Mouse (Mus musculus) neural tube, embryonic 11.5 days (tissue): ENCODE results near the gene Mnat1. TPM values are rescaled to one million over a fixed set of nuclear protein-coding genes. Genes with fewer than 3 reads are reported as not detected.
"Not testable (repeated sequence)": the region's sequence is repeated elsewhere in the genome, so short reads cannot be mapped to it uniquely, and the experiment has no call there.

ENCODE experiments used
- ATAC-seq: fragments of 200-750 bp; cut with Nextera tagmentation; 2 replicates; pipeline ENCODE4 v1.8.0; 2017; ENCODE audit warnings: moderate number of reproducible peaks, mild to moderate bottlenecking, moderate TSS enrichment, moderate library complexity; ENCODE audit not compliant: insufficient read depth, low FRiP score, low TSS enrichment
- DNase-seq: peaks from one replicate; pipeline ENCODE4 v3.0.0-alpha.2; 2015; ENCODE audit warnings: low spot score
- H3K27ac ChIP-seq: fragments of 300-500 bp; sonication (generic); 2 replicates; pipeline ENCODE4 v1.5.1; 2014; ENCODE audit warnings: low read depth, mild to moderate bottlenecking, low read length
- H3K27me3 ChIP-seq: fragments of 300-500 bp; sonication (generic); 2 replicates; pipeline ENCODE4 v1.6.1; 2014; ENCODE audit warnings: mild to moderate bottlenecking, low read length, mixed read lengths; ENCODE audit not compliant: control insufficient read depth, insufficient read depth
- H3K36me3 ChIP-seq: fragments of 300-500 bp; sonication (generic); 2 replicates; pipeline ENCODE4 v1.6.1; 2014; ENCODE audit warnings: mild to moderate bottlenecking, low read length, moderate library complexity, mixed read lengths; ENCODE audit not compliant: control insufficient read depth, insufficient read depth
- H3K4me1 ChIP-seq: fragments of 300-500 bp; sonication (generic); 2 replicates; pipeline ENCODE4 v1.6.1; 2014; ENCODE audit warnings: low read length, mixed read lengths; ENCODE audit not compliant: control insufficient read depth, insufficient read depth
- H3K4me2 ChIP-seq: fragments of 300-500 bp; sonication (generic); 2 replicates; pipeline ENCODE4 v1.6.1; 2014; ENCODE audit warnings: low read depth, mild to moderate bottlenecking, moderate library complexity
- H3K4me3 ChIP-seq: fragments of 300-500 bp; sonication (generic); 2 replicates; pipeline ENCODE4 v1.5.1; 2014; ENCODE audit warnings: low read depth, low read length
- H3K9ac ChIP-seq: fragments of 300-500 bp; sonication (generic); 2 replicates; pipeline ENCODE4 v1.6.1; 2014; ENCODE audit warnings: mild to moderate bottlenecking, low read length
- H3K9me3 ChIP-seq: fragments of 300-500 bp; sonication (generic); 2 replicates; pipeline ENCODE4 v1.6.1; 2016; ENCODE audit warnings: low read length; ENCODE audit not compliant: control insufficient read depth
- WGBS: fragments of 180-500 bp; shearing (Covaris S2); extraction: QIAGEN DNeasy Blood & Tissue Kit; methylation state at CpG from one replicate; pipeline ENCODE4 v1.1.7; 2014; 5-methylcytosine and 5-hydroxymethylcytosine counted together
- polyA plus RNA-seq: library from polyadenylated mRNA; unstranded; fragments of >200 nt; fragmentation: Nextera tagmentation; extraction: Ambion mirVana; gene quantifications from 2 replicates; pipeline ENCODE4 v1.2.1, GENCODE M21; 2014

The Mnat1 gene
- polyA plus RNA-seq, 1 experiment from 2014 or later, result 43.7 TPM

DNA sequence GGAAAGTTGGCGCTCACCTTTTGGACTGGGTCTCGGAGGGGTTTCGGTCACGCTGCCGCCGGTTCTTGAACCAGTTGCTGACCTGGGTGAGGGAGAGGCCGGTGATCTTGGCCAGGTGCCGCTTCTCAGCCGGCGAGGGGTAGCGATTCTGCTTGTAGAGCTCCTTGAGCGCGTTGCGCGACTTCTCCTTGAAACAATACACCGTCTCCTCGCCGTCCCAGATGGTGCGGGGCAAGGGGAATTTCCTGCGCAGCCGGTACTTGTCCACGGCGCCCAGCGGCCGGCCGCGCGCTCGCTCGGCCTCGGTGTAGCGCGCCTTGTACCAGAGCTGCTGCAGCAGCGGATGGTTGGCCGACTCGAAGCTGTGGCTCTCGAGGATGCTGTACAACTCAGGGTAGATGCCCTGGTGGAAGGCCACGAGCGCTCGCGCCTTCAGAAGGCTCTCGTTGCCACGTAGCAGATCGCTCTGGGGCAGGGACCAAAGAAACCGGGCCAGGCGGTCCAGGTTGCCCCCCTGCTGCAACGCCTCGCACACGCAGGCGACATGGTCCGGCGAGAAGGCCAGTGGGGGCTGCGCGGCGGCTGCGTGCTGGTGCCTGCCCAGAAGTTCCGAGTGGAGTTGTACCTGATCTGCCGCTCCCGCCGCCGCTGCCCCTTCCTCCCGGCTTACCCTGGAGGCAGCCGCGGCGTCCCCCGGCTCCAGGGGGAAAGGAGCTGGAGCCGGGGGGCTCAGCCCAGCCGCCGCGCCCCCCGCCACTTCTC, 11.0 kb upstream of the Mnat1 start:
- Histone ChIP-seq H3K4me1 (peaks cover 3% of the 10 kb centered on the region), H3K27me3 (no peaks in the 10 kb centered on the region), H3K4me3 (peak overlapping the region; percentile 80), H3K4me2 (peak overlapping the region; percentile 97), H3K27ac (peak overlapping the region; percentile 92), H3K9me3 (no peaks in the 10 kb centered on the region), H3K9ac (peak overlapping the region; percentile 80), H3K36me3 (no peaks in the 10 kb centered on the region)
- peak; percentile 48 for ATAC-seq
- 0% methylated on average over 61 of the region's 71 CpGs for WGBS
- DNase-seq, result peak; percentile 70

DNA sequence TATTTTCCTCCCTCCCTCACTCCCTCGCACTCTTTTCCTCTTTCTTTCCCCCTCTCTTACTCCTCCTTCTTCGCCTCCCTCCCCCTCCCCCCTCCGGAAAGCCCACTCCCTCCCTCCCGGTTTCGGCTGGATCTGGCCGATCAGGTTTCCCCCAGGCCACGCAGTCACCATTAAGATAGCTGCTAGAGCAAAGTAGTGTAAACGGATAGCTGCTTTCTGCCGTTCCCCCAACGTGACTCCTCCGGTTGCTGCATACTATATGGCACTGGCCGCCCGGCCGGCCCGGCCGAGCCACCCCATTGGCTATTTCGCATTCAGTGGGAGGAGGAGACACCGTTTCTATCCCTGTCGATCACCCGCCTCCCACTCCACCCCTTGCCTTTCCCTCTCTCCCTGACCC, 10.3 kb upstream of the Mnat1 start, which contains the start of gene Six4:
Gene Six4 (minus strand): TSS at position 261 of the 400 bp plus-strand sequence.
- H3K9me3 ChIP-seq, result no peaks in the 10 kb centered on the region
- H3K27ac ChIP-seq, result peak within 1 kb of the TSS; percentile 92
- H3K4me3 ChIP-seq, result peak within 1 kb of the TSS; percentile 80
- DNase-seq (peak; percentile 89), ATAC-seq (peak; percentile 86)
- H3K36me3 ChIP-seq, result no peaks in the 10 kb centered on the region
- H3K4me2 ChIP-seq, result peak within 1 kb of the TSS; percentile 97
- peak within 1 kb of the TSS; percentile 80 for H3K9ac ChIP-seq
- H3K27me3 ChIP-seq, result no peaks in the 10 kb centered on the region
- under 1% methylated on average over 20 of the region's 20 CpGs for WGBS
- peaks cover 3% of the 10 kb centered on the region for H3K4me1 ChIP-seq

DNA sequence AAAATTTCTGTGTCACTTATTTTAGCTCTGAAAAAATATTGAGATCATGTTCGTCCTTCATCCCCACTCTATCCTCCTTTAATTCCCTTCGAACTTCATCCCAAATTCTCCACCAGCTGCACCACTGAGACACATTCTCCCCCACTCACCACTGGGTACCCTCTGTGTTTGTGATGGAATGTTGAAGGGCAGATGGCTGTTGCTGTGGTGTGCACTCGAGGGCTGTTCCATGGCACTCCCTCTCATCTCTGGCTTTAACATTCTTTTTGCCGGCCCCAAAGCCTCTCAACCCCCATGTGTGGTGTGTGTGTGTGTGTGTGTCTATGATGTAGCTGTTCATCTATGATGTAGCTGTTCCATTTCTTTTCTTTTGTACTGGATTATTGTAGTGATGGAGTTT, 1.7 kb downstream of the Mnat1 start:
- no peak overlapping the region for H3K27ac ChIP-seq
- 78% methylated on average over 4 of the region's 4 CpGs for WGBS
- ATAC-seq (no peak), DNase-seq (no peak)
- H3K4me2 ChIP-seq, result no peak overlapping the region
- H3K36me3 ChIP-seq, result no peaks in the 10 kb centered on the region
- H3K9me3 ChIP-seq, result no peaks in the 10 kb centered on the region
- no peaks in the 10 kb centered on the region for H3K27me3 ChIP-seq
- H3K4me3 ChIP-seq, result no peak overlapping the region
- H3K9ac ChIP-seq, result no peak overlapping the region
- peaks cover 4% of the 10 kb centered on the region; the same call in 1 of the 2 replicates for H3K4me1 ChIP-seq

GRCm38 (mm10) chr12:73140732-73141131, 17.2 kb downstream of the Mnat1 start:
- no peak overlapping the region for H3K27ac ChIP-seq
- DNase-seq, result no peak
- H3K4me1 ChIP-seq, result no peaks in the 10 kb centered on the region
- no peak overlapping the region for H3K4me3 ChIP-seq
- H3K36me3 ChIP-seq, result no peaks in the 10 kb centered on the region
- 85% methylated on average over 3 of the region's 3 CpGs for WGBS
- H3K4me2 ChIP-seq, result no peak overlapping the region
- H3K9ac ChIP-seq, result no peak overlapping the region
- ATAC-seq, result no peak
- no peaks in the 10 kb centered on the region for H3K9me3 ChIP-seq
- no peaks in the 10 kb centered on the region for H3K27me3 ChIP-seq

DNA sequence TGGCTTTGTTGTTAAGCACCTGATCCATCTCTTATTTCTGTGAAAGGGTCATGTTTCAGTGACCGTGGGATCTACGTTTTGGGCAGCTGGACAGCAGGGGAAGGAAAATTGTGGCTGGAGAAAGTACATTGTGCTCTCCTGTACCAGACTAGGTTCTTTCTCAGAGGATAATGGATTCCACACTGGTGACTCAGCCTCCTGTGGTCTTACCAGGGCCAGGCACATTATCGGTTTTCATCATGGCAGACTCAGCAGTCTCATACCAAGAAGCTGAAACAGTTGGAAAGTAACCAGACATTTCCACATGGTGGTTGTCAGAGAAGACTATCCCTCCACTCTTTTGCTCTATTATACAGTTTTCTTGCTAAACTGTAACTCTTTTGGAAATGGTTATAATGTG, 23.7 kb downstream of the Mnat1 start:
- 51% methylated on average over 3 of the region's 3 CpGs for WGBS
- no peaks in the 10 kb centered on the region for H3K27me3 ChIP-seq
- H3K4me1 ChIP-seq, result no peaks in the 10 kb centered on the region
- no peaks in the 10 kb centered on the region for H3K36me3 ChIP-seq
- H3K9ac ChIP-seq, result no peak overlapping the region
- DNase-seq, result no peak
- no peak for ATAC-seq
- H3K9me3 ChIP-seq, result no peaks in the 10 kb centered on the region
- no peak overlapping the region for H3K4me2 ChIP-seq
- no peak overlapping the region for H3K27ac ChIP-seq
- H3K4me3 ChIP-seq, result no peak overlapping the region

GRCm38 (mm10) chr12:73151038-73151437, 27.5 kb downstream of the Mnat1 start:
- 92% methylated on average over 5 of the region's 5 CpGs for WGBS
- not testable (repeated sequence) for H3K4me1 ChIP-seq, H3K4me2 ChIP-seq, H3K27me3 ChIP-seq, H3K9ac ChIP-seq, H3K27ac ChIP-seq, H3K36me3 ChIP-seq, ATAC-seq, H3K4me3 ChIP-seq, H3K9me3 ChIP-seq, DNase-seq

GRCm38 (mm10) chr12:73154150-73154549, 30.6 kb downstream of the Mnat1 start:
- no peaks in the 10 kb centered on the region for H3K9me3 ChIP-seq
- H3K9ac ChIP-seq, result no peak overlapping the region
- DNase-seq, result no peak
- H3K4me3 ChIP-seq, result no peak overlapping the region
- H3K27me3 ChIP-seq, result no peaks in the 10 kb centered on the region
- H3K27ac ChIP-seq, result no peak overlapping the region
- ATAC-seq, result no peak
- no peaks in the 10 kb centered on the region for H3K36me3 ChIP-seq
- WGBS, result 66% methylated on average over 4 of the region's 4 CpGs
- no peaks in the 10 kb centered on the region for H3K4me1 ChIP-seq
- H3K4me2 ChIP-seq, result no peak overlapping the region

- Histone ChIP-seq H3K9me3 (no peaks in the 10 kb centered on the region), H3K4me3 (no peak overlapping the region), H3K9ac (no peak overlapping the region), H3K4me2 (no peak overlapping the region), H3K4me1 (no peaks in the 10 kb centered on the region), H3K27me3 (no peaks in the 10 kb centered on the region), H3K27ac (no peak overlapping the region), H3K36me3 (no peaks in the 10 kb centered on the region)
- 79% methylated on average over 4 of the region's 4 CpGs for WGBS
- DNase-seq (no peak), ATAC-seq (no peak)
Measured at GRCm38 (mm10) chr12:73160341-73160740, 36.8 kb downstream of the Mnat1 start.
